Mouse (Mus musculus): Measurements from ENCODE around the gene Tmem132e. TPM values are rescaled to one million over a fixed set of nuclear protein-coding genes. Genes with fewer than 3 reads are reported as not detected.

Gene Tmem132e
- polyA plus RNA-seq, 1 experiment: 1.9 TPM

DNA sequence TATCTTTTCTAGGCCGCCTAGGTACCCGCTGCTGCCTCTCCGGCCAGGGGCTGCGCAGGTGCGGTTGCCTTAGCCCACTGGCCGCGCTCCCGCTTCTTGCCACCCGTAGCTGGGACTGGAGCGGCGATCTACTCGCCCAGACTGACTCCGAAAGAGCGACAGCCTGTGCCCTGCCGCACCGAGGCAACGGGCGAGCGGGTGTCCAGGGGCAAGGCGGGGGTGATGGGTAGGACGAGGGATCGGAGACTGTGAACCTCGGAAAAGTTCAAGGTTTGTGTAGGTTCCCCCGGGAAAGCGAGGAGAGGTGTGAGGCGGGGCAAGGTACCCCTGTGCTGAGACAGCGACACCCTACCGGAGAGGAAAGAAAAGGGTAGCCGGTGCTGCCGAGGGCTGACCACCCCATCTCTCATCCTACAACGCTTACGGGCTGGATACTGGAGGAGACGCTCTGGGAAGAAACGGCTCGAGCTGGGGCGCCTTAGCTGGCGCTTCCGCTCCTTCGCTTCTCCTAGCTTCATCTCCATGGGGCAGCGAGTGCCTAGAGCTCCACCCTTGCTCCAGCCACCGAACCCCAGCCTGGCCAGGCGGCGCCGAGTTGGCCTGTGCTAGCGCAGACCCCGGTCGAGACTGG lies 874 bp upstream of the Tmem132e start:
- H3K4me1 ChIP-seq (ENCODE audit: control insufficient read depth, insufficient read depth, low read length): no peaks in the 10 kb centered on the region; the same call in 1 of the 2 replicates
- no peak overlapping the region for H3K27ac ChIP-seq (ENCODE audit: insufficient read depth, low read length)
- peak overlapping the region; percentile 39 for H3K4me3 ChIP-seq (ENCODE audit: insufficient read depth, low read length)
- TF ChIP-seq CTCF (IDR thresholded peaks at IDR 0.05; ENCODE audit: borderline replicate concordance, insufficient read depth, low read length): no peak
- no peak for TF ChIP-seq POLR2A (IDR thresholded peaks at IDR 0.05; ENCODE audit: low read depth, low read length)

DNA sequence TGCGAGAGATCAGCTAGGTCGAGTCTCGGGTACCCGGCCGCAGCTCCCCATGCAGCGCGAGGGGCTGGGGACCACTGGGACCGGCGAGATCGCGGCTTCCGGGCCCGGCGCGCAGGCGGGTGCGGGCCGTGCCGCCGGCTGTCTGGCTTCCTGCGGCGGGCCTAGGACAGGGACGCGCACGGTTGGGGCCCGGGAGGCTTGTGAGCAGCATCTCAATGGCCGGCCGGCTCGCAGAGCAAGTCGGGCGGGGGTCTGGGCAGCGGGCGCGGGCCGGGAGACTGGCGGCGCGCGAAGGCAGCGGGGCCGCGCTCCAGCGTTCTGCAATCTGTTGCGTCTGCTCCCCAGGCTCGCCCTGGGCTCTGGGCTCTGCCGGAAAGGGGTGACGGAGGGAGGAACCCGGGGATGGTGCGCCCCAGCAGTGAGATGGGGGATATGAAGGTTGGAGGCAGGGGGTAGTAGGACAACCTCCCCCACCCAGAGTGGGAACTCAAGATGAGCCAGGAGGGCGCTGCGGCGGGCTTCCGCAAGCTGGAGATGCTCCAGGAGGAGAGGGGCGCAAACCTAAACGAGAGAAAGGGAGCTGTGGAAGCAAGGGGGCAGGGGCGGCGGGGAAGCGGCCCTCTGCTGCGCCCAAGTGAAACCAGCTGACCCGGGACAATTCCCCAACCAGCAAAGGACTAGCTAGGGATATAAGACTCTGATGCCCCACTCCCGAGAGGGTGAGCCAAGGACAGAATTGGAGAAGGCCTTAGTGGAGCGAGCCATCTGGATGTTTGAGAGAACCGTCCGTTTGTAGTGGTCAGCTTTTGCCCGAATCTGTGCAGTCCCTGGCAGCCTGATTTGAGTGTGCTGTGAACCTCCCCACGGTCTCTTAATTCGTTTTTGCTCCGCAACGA lies 944 bp downstream of the Tmem132e start:
- no peak for TF ChIP-seq POLR2A (IDR thresholded peaks at IDR 0.05; ENCODE audit: low read depth, low read length)
- no peak for TF ChIP-seq CTCF (IDR thresholded peaks at IDR 0.05; ENCODE audit: borderline replicate concordance, insufficient read depth, low read length)
- Histone ChIP-seq H3K4me3 (ENCODE audit: insufficient read depth, low read length) (peak overlapping the region; percentile 39), H3K4me1 (ENCODE audit: control insufficient read depth, insufficient read depth, low read length) (no peaks in the 10 kb centered on the region; the same call in 1 of the 2 replicates)

DNA sequence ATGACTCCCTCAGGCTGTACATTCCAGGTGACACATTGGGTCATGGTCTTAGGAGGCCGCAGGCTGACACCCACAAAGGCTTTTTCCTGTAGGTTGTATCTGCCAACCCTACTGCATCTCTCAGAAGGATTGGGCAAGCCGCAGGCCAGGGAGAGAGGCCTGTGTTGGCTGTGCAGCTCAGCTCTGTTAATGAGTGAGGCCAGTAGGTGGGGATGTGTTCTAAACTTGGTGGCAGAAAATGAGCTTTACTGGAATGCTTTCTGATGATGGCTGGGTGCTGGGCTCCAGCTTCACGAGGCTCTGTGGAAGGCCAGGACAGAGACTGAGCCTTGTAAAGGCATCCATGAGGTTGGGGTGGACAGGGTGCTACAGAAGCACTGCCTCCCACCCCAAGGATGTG lies 3.6 kb downstream of the Tmem132e start:
- no peak overlapping the region for H3K4me3 ChIP-seq (ENCODE audit: insufficient read depth, low read length)
- TF ChIP-seq CTCF (IDR thresholded peaks at IDR 0.05; ENCODE audit: borderline replicate concordance, insufficient read depth, low read length) (no peak), POLR2A (IDR thresholded peaks at IDR 0.05; ENCODE audit: low read depth, low read length) (no peak)
- H3K4me1 ChIP-seq (ENCODE audit: control insufficient read depth, insufficient read depth, low read length): no peaks in the 10 kb centered on the region; the same call in 1 of the 2 replicates
- H3K27ac ChIP-seq (ENCODE audit: insufficient read depth, low read length): no peak overlapping the region

More for the DNA sequence above, 944 bp downstream of the Tmem132e start:
- H3K27ac ChIP-seq (ENCODE audit: insufficient read depth, low read length): no peak overlapping the region

DNA sequence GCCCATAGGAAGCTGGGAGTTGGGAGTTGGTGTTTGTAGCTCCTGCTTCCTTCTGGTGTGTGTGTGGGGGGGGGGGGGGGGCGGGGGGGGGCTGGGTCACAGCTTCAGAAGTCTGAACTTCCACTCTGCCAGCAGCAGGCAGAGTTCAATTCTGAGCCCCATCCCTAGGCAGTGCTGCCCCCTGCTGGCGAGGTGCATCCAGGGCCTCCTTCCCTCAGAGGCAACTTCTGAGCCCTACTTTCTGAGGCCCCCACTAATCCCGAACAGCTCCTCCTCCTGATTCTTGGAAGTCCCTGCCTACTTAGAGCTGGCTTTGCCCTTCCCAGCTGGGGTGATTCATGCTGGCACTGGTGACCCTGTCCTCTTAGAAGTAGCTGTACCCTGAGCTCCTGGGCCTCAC lies 10.9 kb downstream of the Tmem132e start:
- peak; percentile 64; the same call in 1 of the 2 replicates for TF ChIP-seq CTCF (IDR thresholded peaks at IDR 0.05; ENCODE audit: borderline replicate concordance, insufficient read depth, low read length)
- TF ChIP-seq POLR2A (IDR thresholded peaks at IDR 0.05; ENCODE audit: low read depth, low read length): no peak
- Histone ChIP-seq H3K27ac (ENCODE audit: insufficient read depth, low read length) (no peak overlapping the region), H3K4me3 (ENCODE audit: insufficient read depth, low read length) (no peak overlapping the region), H3K4me1 (ENCODE audit: control insufficient read depth, insufficient read depth, low read length) (no peaks in the 10 kb centered on the region)

DNA sequence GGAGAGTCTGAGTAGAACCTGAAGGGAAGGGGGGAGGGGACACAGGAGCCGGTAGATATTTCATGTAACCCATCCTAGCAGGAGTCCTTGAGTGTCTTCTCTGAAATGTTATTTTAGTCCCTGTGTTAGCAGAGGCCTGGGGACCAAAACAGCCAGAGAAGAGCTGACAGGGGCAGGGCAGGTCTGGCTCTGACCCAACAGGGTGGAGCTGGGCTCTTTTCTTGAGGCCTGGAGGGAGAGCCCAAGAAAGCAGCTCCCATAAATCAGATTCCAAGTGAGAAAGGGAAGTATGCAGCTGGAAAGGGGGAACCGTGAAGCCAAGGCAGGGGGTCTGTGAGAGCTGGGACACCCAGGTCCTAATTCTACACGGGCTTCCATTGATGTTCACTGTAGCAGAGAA lies 16.9 kb downstream of the Tmem132e start:
- Histone ChIP-seq H3K4me3 (ENCODE audit: insufficient read depth, low read length) (no peak overlapping the region), H3K27ac (ENCODE audit: insufficient read depth, low read length) (no peak overlapping the region), H3K4me1 (ENCODE audit: control insufficient read depth, insufficient read depth, low read length) (no peaks in the 10 kb centered on the region)
- TF ChIP-seq CTCF (IDR thresholded peaks at IDR 0.05; ENCODE audit: borderline replicate concordance, insufficient read depth, low read length): no peak
- TF ChIP-seq POLR2A (IDR thresholded peaks at IDR 0.05; ENCODE audit: low read depth, low read length): no peak

DNA sequence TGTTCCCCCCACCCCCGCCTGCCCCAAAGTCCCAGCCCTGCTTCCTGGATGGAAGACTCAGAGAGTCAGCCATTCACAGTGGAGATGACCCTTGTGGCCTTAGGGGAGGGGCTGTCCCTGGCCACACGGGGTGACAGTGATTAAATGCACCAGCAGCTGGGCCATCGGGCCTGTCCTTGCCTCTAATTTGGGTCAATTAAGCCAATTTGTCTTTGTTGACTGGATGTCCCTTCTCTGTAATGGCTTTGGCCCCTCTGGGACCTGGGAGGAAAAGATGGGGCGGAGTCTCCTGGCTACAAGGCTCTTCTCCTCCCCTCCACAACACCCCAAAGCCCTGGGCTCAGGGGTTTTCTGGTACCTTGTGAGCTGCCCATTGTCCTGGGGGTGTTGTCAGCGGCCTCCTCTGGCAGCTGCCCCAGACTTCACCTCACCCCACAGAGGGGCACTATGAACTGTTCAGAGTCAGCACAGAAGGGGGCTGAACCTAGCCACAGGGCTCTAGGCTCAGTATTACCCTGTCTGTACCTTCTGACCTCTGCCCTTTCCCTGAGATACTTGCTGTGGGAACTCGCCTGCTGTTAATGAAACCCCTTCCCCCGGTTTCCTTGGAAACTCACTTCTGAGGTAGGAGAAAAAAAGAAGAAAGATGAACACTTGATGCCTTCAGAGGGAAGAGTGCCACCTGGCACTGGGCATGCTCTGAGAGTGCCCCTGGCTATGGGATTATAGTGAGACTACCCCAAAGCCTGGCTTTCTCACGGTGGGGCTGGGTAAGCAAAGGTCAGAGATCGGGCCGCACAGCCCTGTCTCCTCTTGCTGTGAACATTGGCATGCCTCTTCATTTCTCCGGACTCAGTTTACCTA lies 17.9 kb downstream of the Tmem132e start:
- H3K27ac ChIP-seq (ENCODE audit: insufficient read depth, low read length): no peak overlapping the region
- no peak for TF ChIP-seq CTCF (IDR thresholded peaks at IDR 0.05; ENCODE audit: borderline replicate concordance, insufficient read depth, low read length)
- TF ChIP-seq POLR2A (IDR thresholded peaks at IDR 0.05; ENCODE audit: low read depth, low read length): no peak
- no peak overlapping the region for H3K4me3 ChIP-seq (ENCODE audit: insufficient read depth, low read length)
- no peaks in the 10 kb centered on the region for H3K4me1 ChIP-seq (ENCODE audit: control insufficient read depth, insufficient read depth, low read length)

DNA sequence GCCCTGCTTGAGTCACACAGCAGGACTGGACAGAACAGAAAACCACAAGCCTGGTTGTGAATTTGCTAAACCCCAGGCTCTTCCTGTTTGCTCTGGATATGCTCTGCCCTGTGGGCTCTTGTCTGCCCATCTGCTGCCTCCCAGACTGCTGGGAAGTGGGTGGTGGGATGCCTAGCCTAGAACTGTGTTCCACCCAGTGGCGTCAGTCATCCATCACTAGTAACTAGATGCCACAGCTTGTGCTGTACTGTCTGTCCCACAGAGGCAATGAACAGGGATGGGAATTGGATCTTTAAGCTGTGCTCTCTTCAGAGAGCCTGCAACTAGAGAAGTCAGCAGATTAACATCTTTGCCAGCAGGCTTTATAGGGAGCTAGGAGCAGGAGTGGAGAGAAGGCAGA lies 23.8 kb downstream of the Tmem132e start:
- Histone ChIP-seq H3K4me1 (ENCODE audit: control insufficient read depth, insufficient read depth, low read length) (no peaks in the 10 kb centered on the region), H3K4me3 (ENCODE audit: insufficient read depth, low read length) (no peak overlapping the region), H3K27ac (ENCODE audit: insufficient read depth, low read length) (no peak overlapping the region)
- TF ChIP-seq CTCF (IDR thresholded peaks at IDR 0.05; ENCODE audit: borderline replicate concordance, insufficient read depth, low read length): no peak
- no peak for TF ChIP-seq POLR2A (IDR thresholded peaks at IDR 0.05; ENCODE audit: low read depth, low read length)

DNA sequence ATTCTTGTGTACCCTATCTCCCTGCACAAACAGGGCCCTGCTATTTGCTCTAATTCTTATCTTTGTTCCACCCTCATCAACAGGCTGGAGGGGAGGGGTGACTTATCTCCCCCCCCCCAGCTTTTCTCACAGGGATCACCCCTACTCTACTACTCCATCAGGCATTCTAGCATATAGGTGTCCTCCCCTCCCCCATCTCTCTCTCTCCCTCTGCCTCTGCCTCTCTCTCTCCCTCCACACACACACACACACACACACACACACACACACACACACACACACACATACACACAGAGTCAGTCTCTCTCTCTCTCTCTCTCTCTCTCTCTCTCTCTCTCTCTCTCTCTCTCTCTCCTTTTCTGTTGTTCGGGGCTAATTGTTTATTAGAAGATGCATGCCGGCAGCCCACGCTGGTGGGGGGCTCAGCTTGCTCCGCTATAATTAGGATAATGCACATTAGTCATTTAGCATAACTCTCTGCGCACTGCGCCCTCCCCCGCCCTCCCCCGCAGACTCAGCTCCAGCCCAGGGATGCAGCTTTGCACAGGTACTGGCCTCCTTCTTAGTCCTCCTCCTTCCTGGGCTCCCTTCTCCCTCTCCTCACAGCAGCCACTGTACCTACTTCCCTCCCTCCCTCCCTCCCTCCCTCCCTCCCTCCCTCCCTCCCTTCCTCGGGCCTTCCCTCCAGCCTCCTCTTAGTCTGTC lies 29.8 kb downstream of the Tmem132e start:
- Histone ChIP-seq H3K27ac (ENCODE audit: insufficient read depth, low read length) (no peak overlapping the region), H3K4me1 (ENCODE audit: control insufficient read depth, insufficient read depth, low read length) (no peaks in the 10 kb centered on the region), H3K4me3 (ENCODE audit: insufficient read depth, low read length) (no peak overlapping the region)
- TF ChIP-seq POLR2A (IDR thresholded peaks at IDR 0.05; ENCODE audit: low read depth, low read length) (no peak), CTCF (IDR thresholded peaks at IDR 0.05; ENCODE audit: borderline replicate concordance, insufficient read depth, low read length) (no peak)

DNA sequence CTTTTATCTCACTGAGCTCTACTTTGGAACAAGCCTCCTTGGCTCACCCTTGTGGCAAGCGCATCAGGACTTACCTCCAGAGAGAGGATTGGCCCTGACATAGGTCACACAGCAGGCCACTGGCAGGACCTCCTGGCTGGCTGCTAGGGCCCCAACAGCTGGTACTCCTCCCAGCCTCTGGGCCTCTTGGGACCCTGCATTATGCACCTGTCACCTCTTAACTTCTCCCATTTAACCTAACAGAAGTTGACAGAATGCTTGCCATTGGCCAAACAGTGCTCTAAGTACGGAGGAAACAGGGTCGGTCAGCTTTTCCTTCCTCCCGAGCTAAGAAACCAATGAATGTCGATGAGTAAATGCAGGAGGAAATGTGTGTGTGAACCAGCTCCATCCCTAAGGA lies 33.2 kb downstream of the Tmem132e start:
- Histone ChIP-seq H3K27ac (ENCODE audit: insufficient read depth, low read length) (no peak overlapping the region), H3K4me1 (ENCODE audit: control insufficient read depth, insufficient read depth, low read length) (no peaks in the 10 kb centered on the region), H3K4me3 (ENCODE audit: insufficient read depth, low read length) (no peak overlapping the region)
- TF ChIP-seq POLR2A (IDR thresholded peaks at IDR 0.05; ENCODE audit: low read depth, low read length) (no peak), CTCF (IDR thresholded peaks at IDR 0.05; ENCODE audit: borderline replicate concordance, insufficient read depth, low read length) (no peak)
